Mouse (Mus musculus) stomach, postnatal 0 days (tissue): ENCODE data around the gene Dmrt1. TPM values are rescaled to one million over a fixed set of nuclear protein-coding genes. Genes with fewer than 3 reads are reported as not detected.

Source experiments
- ATAC-seq: fragments of 200-750 bp; cut with Nextera tagmentation; 2 replicates; pipeline ENCODE4 v1.8.0; 2017; ENCODE audit not compliant: low FRiP score, low TSS enrichment
- DNase-seq: peaks from one replicate; pipeline ENCODE4 v3.0.0-alpha.2; 2016; ENCODE audit warnings: low spot score
- H3K27ac ChIP-seq: fragments of 300-500 bp; sonication (generic); replicated peaks from 2 replicates; pipeline ENCODE4 v1.5.1; 2014; ENCODE audit warnings: mild to moderate bottlenecking, control low read depth
- H3K27me3 ChIP-seq: fragments of 300-500 bp; sonication (generic); 2 replicates; pipeline ENCODE4 v1.6.1; 2014; ENCODE audit warnings: low read length; ENCODE audit not compliant: control insufficient read depth, insufficient read depth
- H3K36me3 ChIP-seq: fragments of 300-500 bp; sonication (generic); 2 replicates; pipeline ENCODE4 v1.6.1; 2014; ENCODE audit warnings: low read length, mixed read lengths; ENCODE audit not compliant: control insufficient read depth, insufficient read depth
- H3K4me1 ChIP-seq: fragments of 300-500 bp; sonication (generic); replicated peaks from 2 replicates; pipeline ENCODE4 v1.6.1; 2014; ENCODE audit warnings: antibody characterized with exemption; ENCODE audit not compliant: control insufficient read depth, insufficient read depth
- H3K4me2 ChIP-seq: fragments of 300-500 bp; sonication (generic); replicated peaks from 2 replicates; pipeline ENCODE4 v1.6.1; 2014; ENCODE audit warnings: low read depth, mild to moderate bottlenecking, control low read depth, moderate library complexity
- H3K4me3 ChIP-seq: fragments of 300-500 bp; sonication (generic); 2 replicates; pipeline ENCODE4 v1.5.1; 2014; ENCODE audit warnings: low read depth, low read length, control low read depth
- H3K9ac ChIP-seq: fragments of 300-500 bp; sonication (generic); 2 replicates; pipeline ENCODE4 v1.6.1; 2014; ENCODE audit warnings: mild to moderate bottlenecking, low read length, control low read depth, mixed read lengths
- H3K9me3 ChIP-seq: fragments of 300-500 bp; sonication (generic); 2 replicates; pipeline ENCODE4 v1.6.1; 2016; ENCODE audit warnings: low read length; ENCODE audit not compliant: control insufficient read depth
- CTCF ChIP-seq: IDR thresholded peaks from 2 replicates; pipeline ENCODE4 v1.5.1; 2016; ENCODE audit warnings: antibody characterized with exemption, low read depth, mild to moderate bottlenecking, moderate library complexity
- EP300 ChIP-seq: optimal IDR thresholded peaks from 2 replicates; pipeline ENCODE3; 2016; ENCODE audit warnings: antibody characterized with exemption
- WGBS: fragments of 180-500 bp; shearing (Covaris S2); extraction: QIAGEN DNeasy Blood & Tissue Kit; methylation state at CpG from one replicate; pipeline ENCODE4 v1.1.7; 2014; 5-methylcytosine and 5-hydroxymethylcytosine counted together
- polyA plus RNA-seq: library from polyadenylated mRNA; unstranded; fragments of >200 nt; fragmentation: Nextera tagmentation; extraction: Ambion mirVana; gene quantifications from 2 replicates; pipeline ENCODE4 v1.2.1, GENCODE M21; 2015

Gene Dmrt1
- polyA plus RNA-seq, 1 experiment from 2014 or later = not detected

- Histone ChIP-seq H3K27me3 (0 out of 2 replicates have a peak, but pooled peaks cover 2% of the 10 kb centered on the region), H3K36me3 (no peaks in the 10 kb centered on the region), H3K4me1 (no peaks in the 10 kb centered on the region), H3K9ac (no peak overlapping the region), H3K9me3 (no peaks in the 10 kb centered on the region), H3K4me2 (no peak overlapping the region), H3K27ac (no peak overlapping the region), H3K4me3 (no peak overlapping the region)
- WGBS = 20% methylated on average over 14 of the region's 14 CpGs
- ATAC-seq (no peak), DNase-seq (no peak)
- no peak for TF ChIP-seq CTCF
- no peak for TF ChIP-seq EP300
Measured at GRCm38 (mm10) chr19:25486561-25486960, 18.9 kb upstream of the Dmrt1 start.

- Histone ChIP-seq H3K27me3 (0 out of 2 replicates have a peak, but pooled peaks cover 2% of the 10 kb centered on the region), H3K4me3 (no peak overlapping the region), H3K36me3 (no peaks in the 10 kb centered on the region), H3K27ac (no peak overlapping the region), H3K9me3 (no peaks in the 10 kb centered on the region), H3K9ac (no peak overlapping the region), H3K4me2 (no peak overlapping the region), H3K4me1 (no peaks in the 10 kb centered on the region)
- TF ChIP-seq CTCF (no peak), EP300 (no peak)
- no peak for DNase-seq
- no peak for ATAC-seq
- WGBS = 71% methylated on average over 1 of the region's 1 CpGs
Measured at GRCm38 (mm10) chr19:25487350-25487749, 18.1 kb upstream of the Dmrt1 start.

GRCm38 (mm10) chr19:25488546-25488945 lies 16.9 kb upstream of the Dmrt1 start:
- no peak for TF ChIP-seq EP300
- TF ChIP-seq CTCF = no peak

GRCm38 (mm10) chr19:25489546-25489945 lies 15.9 kb upstream of the Dmrt1 start:
- no peak for ATAC-seq
- Histone ChIP-seq H3K4me1 (no peaks in the 10 kb centered on the region), H3K9me3 (no peaks in the 10 kb centered on the region), H3K27me3 (0 out of 2 replicates have a peak, but pooled peaks cover 2% of the 10 kb centered on the region), H3K27ac (no peak overlapping the region), H3K4me2 (no peak overlapping the region), H3K36me3 (no peaks in the 10 kb centered on the region), H3K4me3 (no peak overlapping the region), H3K9ac (no peak overlapping the region)
- TF ChIP-seq EP300 = no peak
- no peak for TF ChIP-seq CTCF
- DNase-seq = no peak
- 58% methylated on average over 2 of the region's 2 CpGs for WGBS

More at GRCm38 (mm10) chr19:25488546-25488945, 16.9 kb upstream of the Dmrt1 start:
- no peak overlapping the region for H3K4me3 ChIP-seq
- H3K9me3 ChIP-seq = no peaks in the 10 kb centered on the region
- no peak for ATAC-seq
- H3K9ac ChIP-seq = no peak overlapping the region
- H3K36me3 ChIP-seq = no peaks in the 10 kb centered on the region
- H3K27ac ChIP-seq = no peak overlapping the region
- no peak overlapping the region for H3K4me2 ChIP-seq
- DNase-seq = no peak
- no peaks in the 10 kb centered on the region for H3K4me1 ChIP-seq
- 31% methylated on average over 2 of the region's 2 CpGs for WGBS
- H3K27me3 ChIP-seq = 0 out of 2 replicates have a peak, but pooled peaks cover 2% of the 10 kb centered on the region

DNA sequence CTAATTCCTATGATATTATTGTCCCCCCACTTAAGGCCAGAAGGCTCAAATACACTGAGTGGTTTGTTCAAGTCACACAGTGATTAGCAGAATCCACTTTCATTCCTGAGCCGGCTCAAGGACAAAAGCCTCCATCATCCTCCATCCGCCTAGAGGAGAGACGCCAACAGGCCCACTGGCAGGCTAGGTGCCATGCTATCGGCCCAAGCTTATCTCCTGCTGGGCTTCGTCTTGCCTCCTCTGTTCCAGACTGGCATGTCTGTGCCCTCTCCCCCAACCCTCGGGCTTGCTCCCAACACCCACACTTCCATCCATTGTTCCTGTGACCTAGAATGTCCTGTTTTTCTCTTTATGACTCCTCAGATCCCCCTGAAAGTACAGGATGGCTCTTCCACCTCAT lies 8.0 kb upstream of the Dmrt1 start:
- no peak overlapping the region for H3K27ac ChIP-seq
- H3K27me3 ChIP-seq = no peaks in the 10 kb centered on the region
- WGBS = 57% methylated on average over 6 of the region's 6 CpGs
- TF ChIP-seq EP300 (no peak), CTCF (no peak)
- no peaks in the 10 kb centered on the region for H3K36me3 ChIP-seq
- no peak for DNase-seq
- no peak overlapping the region for H3K9ac ChIP-seq
- no peaks in the 10 kb centered on the region for H3K9me3 ChIP-seq
- no peaks in the 10 kb centered on the region for H3K4me1 ChIP-seq
- no peak overlapping the region for H3K4me2 ChIP-seq
- H3K4me3 ChIP-seq = no peak overlapping the region
- ATAC-seq = no peak

DNA sequence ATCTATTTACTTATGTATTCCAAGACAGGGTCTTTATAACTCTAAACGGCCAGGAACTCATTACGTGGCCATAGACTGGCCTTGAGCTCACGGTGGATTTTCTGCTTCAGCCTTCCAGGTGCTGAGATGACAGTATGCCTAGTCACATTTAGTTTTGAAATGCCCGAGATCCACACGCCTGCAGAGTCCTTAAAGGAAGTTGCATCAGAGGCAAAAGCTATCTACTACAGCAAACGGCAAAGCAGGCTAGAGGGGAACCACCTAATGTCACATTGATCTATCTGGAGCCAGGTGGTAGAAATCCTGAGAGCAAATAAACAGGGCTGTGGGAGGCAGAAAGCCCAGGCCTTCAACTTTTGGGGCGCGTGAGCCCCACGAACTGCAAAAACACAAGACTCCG lies 540 bp upstream of the Dmrt1 start:
- WGBS = 18% methylated on average over 10 of the region's 10 CpGs
- no peak for DNase-seq
- H3K9me3 ChIP-seq = no peaks in the 10 kb centered on the region; the same call in 1 of the 2 replicates
- H3K36me3 ChIP-seq = no peaks in the 10 kb centered on the region
- TF ChIP-seq CTCF (no peak), EP300 (no peak)
- no peaks in the 10 kb centered on the region for H3K4me1 ChIP-seq
- H3K4me2 ChIP-seq = no peak overlapping the region
- no peak overlapping the region for H3K27ac ChIP-seq
- peaks cover 16% of the 10 kb centered on the region for H3K27me3 ChIP-seq
- no peak for ATAC-seq
- no peak overlapping the region for H3K4me3 ChIP-seq
- H3K9ac ChIP-seq = no peak overlapping the region
